14 mouse cellular contexts compared by ENCODE assay signal in the genomic region with DNA sequence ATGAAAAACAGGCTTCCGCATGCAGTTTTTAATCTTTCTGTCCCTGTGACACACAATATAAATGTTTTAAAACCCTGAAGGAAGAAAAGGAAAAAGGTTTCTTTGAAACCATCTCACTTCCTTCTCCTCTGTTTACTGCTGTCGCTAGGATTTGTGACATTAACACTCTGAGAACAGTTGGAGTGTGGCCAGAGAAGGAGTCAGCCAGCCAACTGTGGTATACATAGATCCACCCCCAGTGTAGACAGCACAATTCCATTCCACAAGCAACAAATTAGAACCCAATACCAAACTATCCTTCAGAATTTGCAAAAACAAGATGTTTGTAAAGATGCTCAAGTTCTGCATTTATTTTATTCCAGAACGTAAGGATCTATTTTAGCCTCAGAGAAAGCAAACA. TPM values are rescaled to one million over a fixed set of nuclear protein-coding genes. Genes with fewer than 3 reads are reported as not detected.
DNase-seq lines count a peak whose midpoint lies in the region; ATAC-seq and TF ChIP-seq lines count a peak whose summit lies in the region.
"Had no signal": no experiment of that assay in that cellular context is flagged by ENCODE, and none has a peak within 500 bp of the region (broad histone marks: within the 10 kb centered on the region; RNA-seq: fewer than 3 reads in every experiment).

No protein-coding gene starts in this region.

- no peak for TF ChIP-seq CTCF in midbrain, postnatal 0 days (IDR thresholded peaks at IDR 0.05)
- TF ChIP-seq CTCF in hindbrain, postnatal 0 days (IDR thresholded peaks at IDR 0.05; ENCODE audit: low read depth), result no peak

- H3K4me3 ChIP-seq in midbrain, postnatal 0 days (ENCODE audit: low read depth, low read length), result no peak overlapping the region
- no peak overlapping the region for H3K4me3 ChIP-seq in midbrain, embryonic 13.5 days (replicated peaks)
- no peak overlapping the region for H3K4me3 ChIP-seq in hindbrain, postnatal 0 days (ENCODE audit: low read length)

- ATAC-seq in midbrain, postnatal 0 days (ENCODE audit: low FRiP score), result no peak
- no peak for ATAC-seq in midbrain, embryonic 13.5 days
- no peak for ATAC-seq in hindbrain, postnatal 0 days

- H3K4me1 ChIP-seq in midbrain, postnatal 0 days (ENCODE audit: insufficient read depth, low read length), result peaks cover 2% of the 10 kb centered on the region; the same call in 1 of the 2 replicates
- peaks cover 34% of the 10 kb centered on the region for H3K4me1 ChIP-seq in midbrain, embryonic 13.5 days (replicated peaks)
- H3K4me1 ChIP-seq in hindbrain, postnatal 0 days (ENCODE audit: insufficient read depth, low read length), result peaks cover 9% of the 10 kb centered on the region; the same call in 1 of the 2 replicates

- peak; percentile 57 for DNase-seq in kidney, postnatal 10 days
- no peak for DNase-seq in kidney, postnatal 25 days
- DNase-seq in midbrain, postnatal 0 days (ENCODE audit: low spot score), result peak; percentile 72
- DNase-seq in cerebellum, adult 9-10 months, result peak; percentile 70
- peak; percentile 72 for DNase-seq in hindbrain, postnatal 0 days (ENCODE audit: low spot score)
- no peak for DNase-seq in urinary bladder, postnatal 10 days (ENCODE audit: low spot score)
- DNase-seq in spleen, postnatal 36 days (ENCODE audit: low spot score in 2 of 2), result no peak

- H3K27me3 ChIP-seq in midbrain, postnatal 0 days (ENCODE audit: insufficient read depth, low read length), result no peaks in the 10 kb centered on the region
- no peaks in the 10 kb centered on the region for H3K27me3 ChIP-seq in midbrain, embryonic 13.5 days
- no peaks in the 10 kb centered on the region for H3K27me3 ChIP-seq in hindbrain, postnatal 0 days (ENCODE audit: insufficient read depth, low read length)
- H3K27me3 ChIP-seq: CH12.LX had no signal

- no peak overlapping the region for H3K4me2 ChIP-seq in midbrain, postnatal 0 days (ENCODE audit: low read depth, low read length, poor library complexity, severe bottlenecking)
- H3K4me2 ChIP-seq in midbrain, embryonic 13.5 days (replicated peaks), result no peak overlapping the region
- no peak overlapping the region for H3K4me2 ChIP-seq in hindbrain, postnatal 0 days (ENCODE audit: low read depth, low read length)
- H3K4me2 ChIP-seq: heart, embryonic 11.5 days had no signal

- H3K9ac ChIP-seq in midbrain, postnatal 0 days (replicated peaks; ENCODE audit: low read length, poor library complexity, severe bottlenecking), result no peak overlapping the region
- H3K9ac ChIP-seq in midbrain, embryonic 13.5 days (replicated peaks), result no peak overlapping the region
- H3K9ac ChIP-seq in hindbrain, postnatal 0 days (replicated peaks; ENCODE audit: low read length), result no peak overlapping the region

- WGBS in midbrain, postnatal 0 days, result 41% methylated on average over 3 of the region's 3 CpGs
- 59% methylated on average over 3 of the region's 3 CpGs for WGBS in midbrain, embryonic 13.5 days
- WGBS in hindbrain, postnatal 0 days, result 39% methylated on average over 3 of the region's 3 CpGs

- no peaks in the 10 kb centered on the region for H3K36me3 ChIP-seq in midbrain, postnatal 0 days (ENCODE audit: insufficient read depth, low read length)
- H3K36me3 ChIP-seq in midbrain, embryonic 13.5 days, result no peaks in the 10 kb centered on the region
- no peaks in the 10 kb centered on the region for H3K36me3 ChIP-seq in hindbrain, postnatal 0 days (ENCODE audit: insufficient read depth, low read length)

- no peaks in the 10 kb centered on the region for H3K9me3 ChIP-seq in midbrain, postnatal 0 days (ENCODE audit: low read length)
- no peaks in the 10 kb centered on the region for H3K9me3 ChIP-seq in midbrain, embryonic 13.5 days
- no peaks in the 10 kb centered on the region for H3K9me3 ChIP-seq in hindbrain, postnatal 0 days (ENCODE audit: low read length)

- no peak overlapping the region for H3K27ac ChIP-seq in midbrain, postnatal 0 days (ENCODE audit: low read depth, low read length)
- no peak overlapping the region for H3K27ac ChIP-seq in midbrain, embryonic 13.5 days
- no peak overlapping the region for H3K27ac ChIP-seq in hindbrain, postnatal 0 days
- H3K27ac ChIP-seq: stomach, postnatal 0 days had no signal

RNA-seq across cellular contexts. Expression of a gene that starts 6.7 kb away (rescaled TPM):
- not detected in 2 replicates for total RNA-seq in midbrain, postnatal 0 days (2014; rRNA removed)
- 0.10 TPM in 1 of 2 replicates, not detected in the other for polyA plus RNA-seq in midbrain, postnatal 0 days (2015; fragmentation: Nextera tagmentation; extraction: Ambion mirVana)
- 0.13 TPM in 1 of 2 replicates, not detected in the other for polyA plus RNA-seq in midbrain, embryonic 13.5 days (2015; fragmentation: Nextera tagmentation; extraction: Ambion mirVana)
- total RNA-seq in hindbrain, postnatal 0 days (2014; rRNA removed), result not detected in 2 replicates
- 0.15 and 0.19 TPM in 2 replicates for polyA plus RNA-seq in hindbrain, postnatal 0 days (2015; fragmentation: Nextera tagmentation; extraction: Ambion mirVana)
- total RNA-seq: CH12.LX; liver, adult 2 months; megakaryocyte-erythroid progenitor cell, adult 5-6 weeks had no signal
- polyA plus RNA-seq: heart, embryonic 11.5 days; intestine, embryonic 14.5 days; liver, adult 2 months had no signal

Comparison
In these comparisons a context has a peak if more than half of its experiments do, and no peak if none do; other contexts are left out.
1. DNase-seq: peak in kidney, postnatal 10 days (single experiment), midbrain, postnatal 0 days (single experiment), cerebellum, adult 9-10 months (single experiment) and hindbrain, postnatal 0 days (single experiment); none in kidney, postnatal 25 days (0 of 2), urinary bladder, postnatal 10 days (single experiment) and spleen, postnatal 36 days (0 of 2).